Mouse (Mus musculus): Measurements from ENCODE around the gene 6430548M08Rik.

The 6430548M08Rik gene

DNA sequence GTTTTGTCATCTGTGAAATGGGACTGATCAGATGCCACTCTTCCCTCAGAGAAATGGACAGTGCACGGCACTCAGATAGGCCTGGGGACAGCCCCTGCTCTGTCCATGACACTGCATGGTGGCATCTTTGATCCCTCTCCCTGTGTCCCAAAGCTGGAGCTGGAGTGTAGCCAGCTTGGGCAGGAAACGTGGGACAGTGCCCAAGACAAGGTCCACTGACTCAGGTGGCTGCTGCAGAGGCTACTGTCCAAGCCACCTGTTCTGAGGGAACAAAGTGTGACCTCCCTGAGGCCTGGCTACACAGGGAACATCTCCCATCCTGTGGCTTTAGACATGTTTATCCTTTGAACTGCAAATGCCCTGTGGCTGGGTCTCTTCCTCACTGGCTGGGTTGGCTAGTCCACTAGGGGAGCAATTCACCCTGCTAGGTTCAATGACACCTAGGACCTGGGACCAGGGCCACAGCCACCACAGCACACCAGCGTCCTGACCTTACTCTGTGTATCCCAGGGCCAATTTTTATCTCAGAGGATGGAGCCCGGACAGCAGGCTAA, 68.0 kb downstream of the 6430548M08Rik start:
- DNase-seq (ENCODE audit: low read depth, low spot score), result no peak

GRCm38 (mm10) chr8:120184366-120184765, 70.4 kb downstream of the 6430548M08Rik start:
- no peak for DNase-seq (ENCODE audit: low read depth, low spot score)

- DNase-seq (ENCODE audit: low read depth, low spot score), result no peak
Observed at GRCm38 (mm10) chr8:120184850-120185792, 71.2 kb downstream of the 6430548M08Rik start.

DNA sequence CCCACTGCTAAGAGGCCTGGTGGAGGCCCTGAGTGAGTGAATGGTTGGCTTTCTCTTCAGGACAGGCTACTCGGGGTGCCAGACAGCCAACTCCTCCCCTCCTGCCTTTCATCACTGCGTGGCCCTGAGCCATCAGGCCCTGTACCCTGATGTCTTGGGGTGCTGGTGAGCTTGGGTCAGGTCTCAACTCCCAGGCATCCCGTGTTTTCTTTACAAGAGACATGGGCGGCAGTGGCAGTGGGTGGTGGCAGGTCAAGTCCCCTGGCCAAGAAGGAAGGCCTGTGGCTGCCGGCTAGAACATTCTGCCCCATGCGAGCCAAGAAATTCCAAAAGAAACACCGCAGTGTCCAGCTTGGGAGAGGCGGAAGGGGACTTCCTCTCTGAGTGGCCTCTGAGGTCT, 72.5 kb downstream of the 6430548M08Rik start:
- DNase-seq (ENCODE audit: low read depth, low spot score), result no peak

GRCm38 (mm10) chr8:120188510-120188909, 74.6 kb downstream of the 6430548M08Rik start:
- DNase-seq (ENCODE audit: low read depth, low spot score), result no peak

DNA sequence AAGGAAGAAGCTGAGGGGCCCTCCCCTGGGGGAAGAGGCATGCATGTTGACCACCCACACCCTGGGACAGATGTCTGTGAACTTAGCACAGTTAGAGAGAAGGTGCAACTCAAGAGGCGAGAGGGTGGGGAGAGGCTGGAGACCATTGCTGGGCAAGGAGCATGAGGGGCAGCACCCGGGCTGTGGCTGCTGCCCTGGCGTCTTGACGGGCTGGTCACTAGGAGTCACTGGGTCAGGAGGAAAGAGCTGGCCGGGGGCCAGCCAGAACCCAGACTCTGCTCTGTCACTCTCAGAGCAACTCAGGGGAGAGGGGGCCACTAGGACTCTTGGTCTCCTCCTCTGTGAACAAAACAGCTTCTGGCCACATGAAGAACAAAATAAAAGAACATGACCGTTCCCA, 75.5 kb downstream of the 6430548M08Rik start:
- DNase-seq (ENCODE audit: low read depth, low spot score), result no peak

DNA sequence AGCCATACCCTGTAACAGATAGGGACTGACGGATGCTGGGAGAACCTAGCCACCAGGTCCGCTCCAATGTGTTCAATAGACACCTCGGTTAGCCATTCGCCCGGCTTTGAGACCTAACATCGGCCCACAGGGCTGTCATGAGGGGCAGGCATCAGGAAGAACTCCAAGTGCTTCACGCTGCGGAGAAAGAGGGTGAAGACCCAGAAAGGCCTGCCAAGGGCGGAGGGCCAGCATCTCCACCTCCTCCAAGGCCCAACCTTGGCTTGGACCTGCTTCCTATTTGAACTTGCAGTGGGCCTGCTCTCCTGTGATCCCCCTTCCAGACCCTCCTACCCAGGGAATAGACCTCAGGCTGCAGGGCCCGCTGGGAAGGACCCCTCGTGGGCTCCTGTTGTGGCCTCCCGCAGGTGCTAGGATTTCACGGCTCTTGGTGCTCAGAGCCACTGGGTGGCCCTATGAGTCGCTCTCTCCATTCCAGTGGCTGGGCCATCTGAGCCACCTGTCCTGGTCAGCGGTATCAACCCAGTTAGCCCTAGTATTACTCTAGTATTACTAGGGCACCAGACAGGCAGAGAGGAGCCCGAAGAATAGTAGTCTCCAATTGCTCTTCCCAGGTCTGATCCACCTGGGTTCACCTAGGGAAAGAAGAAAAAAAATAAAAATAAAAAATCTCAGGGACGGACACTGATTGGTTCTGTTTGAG, 76.3 kb downstream of the 6430548M08Rik start:
- peak; percentile 27 for DNase-seq (ENCODE audit: low read depth, low spot score)

DNA sequence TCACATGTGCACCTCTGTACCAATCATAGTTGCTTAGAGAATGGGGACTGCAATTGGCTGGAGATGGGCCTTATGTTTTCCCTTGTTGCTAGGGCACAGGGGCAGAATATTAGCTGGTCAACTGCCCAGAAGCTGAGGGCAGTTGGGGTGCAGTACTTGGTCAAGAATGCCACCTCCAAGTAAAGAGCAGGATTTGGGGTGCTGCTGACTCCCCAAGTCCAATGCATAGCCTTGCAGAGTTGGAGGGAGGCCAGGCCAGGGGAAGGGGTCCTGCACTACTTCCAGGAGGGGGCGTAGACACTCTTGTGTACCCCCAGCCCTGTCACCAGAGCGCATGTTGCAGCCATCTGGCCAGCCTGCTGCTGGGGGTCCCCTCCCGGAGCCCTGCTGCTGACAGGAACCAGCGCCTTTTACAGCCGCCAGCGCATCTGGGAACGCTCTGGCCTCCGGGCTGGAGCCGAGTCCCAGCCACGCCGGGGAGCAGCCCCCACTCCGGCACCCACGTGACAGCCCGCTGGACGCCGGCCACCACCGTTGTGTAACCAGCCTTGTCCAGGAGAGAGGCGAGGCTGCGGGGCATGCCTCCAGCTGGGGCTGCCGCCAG, 77.0 kb downstream of the 6430548M08Rik start:
- DNase-seq (ENCODE audit: low read depth, low spot score), result peak; percentile 86

GRCm38 (mm10) chr8:120191633-120192032, 77.7 kb downstream of the 6430548M08Rik start:
- DNase-seq (ENCODE audit: low read depth, low spot score), result peak; percentile 32

GRCm38 (mm10) chr8:120192118-120192517, 78.2 kb downstream of the 6430548M08Rik start:
- no peak for DNase-seq (ENCODE audit: low read depth, low spot score)

DNA sequence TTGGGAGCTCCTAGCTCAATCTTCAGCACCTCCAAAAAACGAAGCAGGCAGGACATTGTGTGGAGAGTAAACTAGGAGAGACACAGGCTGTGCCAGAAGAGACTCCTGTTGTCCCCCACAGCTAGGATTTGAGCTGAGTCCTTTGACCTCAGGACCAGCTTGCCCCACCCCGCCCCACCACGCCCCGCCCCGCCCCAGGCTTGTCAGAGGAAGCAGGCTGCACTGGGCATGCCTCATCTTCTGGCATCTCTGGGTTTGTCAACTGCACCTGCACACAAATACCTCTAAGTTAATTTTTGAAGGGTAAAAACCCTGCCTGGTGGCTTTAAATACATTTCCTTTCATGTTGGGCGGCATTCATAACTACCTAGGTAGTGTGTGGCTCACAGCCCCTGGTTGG, 87.4 kb downstream of the 6430548M08Rik start:
- DNase-seq (ENCODE audit: low read depth, low spot score), result no peak

DNA sequence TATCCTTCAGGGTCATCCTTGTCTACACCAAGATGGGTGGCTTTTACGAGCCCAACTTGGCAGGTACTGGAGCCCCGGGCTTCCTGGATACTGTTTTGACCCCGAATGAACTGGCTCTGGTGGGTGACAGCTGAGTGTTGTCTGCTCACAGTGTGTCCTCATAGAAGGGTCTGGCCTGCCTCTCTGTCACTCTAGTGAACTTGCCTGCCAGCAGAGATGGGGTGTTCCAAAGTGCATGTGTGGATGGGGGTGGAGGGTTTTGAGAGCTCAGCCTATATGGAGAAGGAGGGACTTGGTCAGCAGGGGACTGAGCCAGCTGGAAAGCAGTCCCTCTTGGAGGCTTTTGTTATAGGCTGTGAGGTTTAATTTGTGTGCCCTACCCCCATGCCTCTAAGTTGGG, 88.6 kb downstream of the 6430548M08Rik start:
- no peak for DNase-seq (ENCODE audit: low read depth, low spot score)

- no peak for DNase-seq (ENCODE audit: low read depth, low spot score)
Observed at GRCm38 (mm10) chr8:120204736-120205360, 90.9 kb downstream of the 6430548M08Rik start.

DNA sequence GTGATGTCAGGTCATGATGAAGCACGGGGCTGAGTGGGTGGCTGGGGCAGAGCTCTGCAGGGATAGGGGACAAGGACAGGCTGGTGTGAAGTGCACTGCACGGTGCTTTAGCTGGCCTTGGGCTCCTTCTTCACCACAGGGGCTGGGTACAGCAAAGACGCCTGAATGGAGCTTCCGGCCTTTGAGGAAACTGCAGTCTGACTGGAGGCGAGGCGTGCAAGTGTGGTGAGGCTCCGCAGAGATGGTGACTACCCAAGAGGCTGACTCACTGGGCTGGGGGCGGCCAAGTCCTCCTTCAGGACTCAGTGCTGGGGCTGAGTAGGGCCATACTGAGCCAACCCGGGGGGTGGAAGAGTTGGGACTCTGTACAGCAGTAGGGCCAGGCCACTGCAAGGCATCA, 92.0 kb downstream of the 6430548M08Rik start:
- peak; percentile 55 for DNase-seq (ENCODE audit: low read depth, low spot score)

GRCm38 (mm10) chr8:120207364-120207763, 93.4 kb downstream of the 6430548M08Rik start:
- no peak for DNase-seq (ENCODE audit: low read depth, low spot score)

DNA sequence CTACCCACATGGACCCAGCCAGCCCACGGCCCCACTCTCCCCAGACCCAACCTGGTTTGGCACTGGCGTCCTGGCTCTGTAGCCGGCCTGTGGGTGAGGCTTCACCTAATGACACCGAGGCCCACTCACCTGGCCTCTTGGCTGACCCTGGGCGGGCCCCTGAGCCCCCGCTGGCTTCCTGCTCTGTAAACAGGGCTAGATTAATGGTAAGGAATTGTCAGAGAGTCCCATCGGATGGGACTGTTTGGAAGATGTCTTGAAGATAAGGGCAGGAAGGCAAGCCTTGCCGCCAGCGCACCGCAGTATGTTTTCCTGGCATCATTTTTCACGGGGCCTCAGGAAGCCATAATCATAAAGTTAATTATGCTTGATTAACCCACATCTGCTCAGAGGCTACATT, 94.2 kb downstream of the 6430548M08Rik start:
- no peak for DNase-seq (ENCODE audit: low read depth, low spot score)

- DNase-seq (ENCODE audit: low read depth, low spot score), result no peak
Observed at GRCm38 (mm10) chr8:120211345-120211744, 97.4 kb downstream of the 6430548M08Rik start.

DNA sequence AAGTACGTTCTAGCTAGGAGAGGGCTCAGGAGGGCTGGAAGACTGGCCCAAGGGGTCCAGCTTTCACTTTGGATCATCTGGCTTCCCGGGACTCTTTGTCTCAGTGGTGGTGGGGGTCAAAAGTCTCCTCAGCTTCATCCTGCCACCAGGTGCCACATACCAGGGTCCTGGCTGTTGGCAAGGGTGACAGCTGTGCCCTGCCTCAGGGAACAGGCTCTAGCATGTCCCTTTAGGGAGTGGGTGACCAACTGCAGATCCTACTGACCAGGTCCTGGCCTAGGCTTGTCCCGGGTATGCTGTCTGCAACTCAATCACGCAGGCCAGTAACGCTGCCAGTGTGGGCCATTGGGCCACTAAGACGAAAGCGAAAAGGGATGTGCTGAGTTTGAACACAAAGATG, 98.6 kb downstream of the 6430548M08Rik start:
- DNase-seq (ENCODE audit: low read depth, low spot score), result no peak

- DNase-seq (ENCODE audit: low read depth, low spot score), result no peak
Observed at GRCm38 (mm10) chr8:120213229-120213628, 99.3 kb downstream of the 6430548M08Rik start.

GRCm38 (mm10) chr8:120213939-120214338, 100.0 kb downstream of the 6430548M08Rik start:
- DNase-seq (ENCODE audit: low read depth, low spot score), result no peak
